Mouse (Mus musculus) bone marrow, adult 2 months (tissue): ENCODE results near the gene Polrmt.

Experiments used
- CTCF ChIP-seq: fragments of 200-500 bp; IDR thresholded peaks from 2 replicates; pipeline ENCODE4 v1.5.1; 2011; ENCODE audit warnings: low read length, control low read depth; ENCODE audit not compliant: control insufficient read depth, insufficient read depth
- POLR2A ChIP-seq: fragments of 200-500 bp; IDR thresholded peaks from 2 replicates; pipeline ENCODE4 v1.6.1; 2011; ENCODE audit warnings: low read depth, mild to moderate bottlenecking, control low read depth, low read length, borderline replicate concordance; ENCODE audit not compliant: control insufficient read depth

- TF ChIP-seq POLR2A (no peak), CTCF (no peak)
These were observed 18.9 kb upstream of the Polrmt start for GRCm38 (mm10) chr10:79765228-79765745.
